Mouse (Mus musculus) heart, adult 18-20 months (tissue): ENCODE data around the gene Rprml. TPM values are rescaled to one million over a fixed set of nuclear protein-coding genes. Genes with fewer than 3 reads are reported as not detected.

Experiments used
- DNase-seq, 2 experiments: peaks; one replicate each; pipeline ENCODE4 v3.0.0; 2021 to 2022; ENCODE audit warnings: mixed read lengths in 1 of 2
- long read RNA-seq, 2 experiments: library from polyadenylated mRNA; stranded (forward); transcript quantifications; one replicate each; pipeline ENCODE4 v2.0.0; 2021
- total RNA-seq, 2 experiments: library from RNA; stranded (reverse); gene quantifications; 2 replicates each; pipeline ENCODE4 v1.2.3; 2021

Rprml gene
- not detected for total RNA-seq
- long read RNA-seq, experiment 1: 0 reads
- long read RNA-seq, experiment 2: 0 reads

GRCm38 (mm10) chr11:103649301-103649982, at the start of gene Rprml:
TSS of gene Rprml (plus strand) at chr11:103649570.
- DNase-seq: peak in 1 of 2 experiments; percentile 4

GRCm38 (mm10) chr11:103606611-103607010, 42.8 kb upstream of the Rprml start:
- no peak for DNase-seq

- DNase-seq: no peak
Measured at GRCm38 (mm10) chr11:103610772-103611171, 38.6 kb upstream of the Rprml start.

- no peak for DNase-seq
Measured at GRCm38 (mm10) chr11:103621040-103621439, 28.3 kb upstream of the Rprml start, which contains the start of gene Gm884. TSS of gene Gm884 (minus strand) at chr11:103621140.

- no peak for DNase-seq
Measured at GRCm38 (mm10) chr11:103627453-103627852, 21.9 kb upstream of the Rprml start.

GRCm38 (mm10) chr11:103634806-103635205, 14.6 kb upstream of the Rprml start:
- DNase-seq: no peak

- no peak for DNase-seq
Measured at GRCm38 (mm10) chr11:103635481-103635880, 13.9 kb upstream of the Rprml start.

GRCm38 (mm10) chr11:103636261-103636660, 13.1 kb upstream of the Rprml start:
- no peak for DNase-seq

- DNase-seq: no peak
Measured at GRCm38 (mm10) chr11:103638790-103639189, 10.6 kb upstream of the Rprml start, which contains the start of gene Lyzl6. TSS of gene Lyzl6 (minus strand) at chr11:103638890.

GRCm38 (mm10) chr11:103639407-103639946, 9.9 kb upstream of the Rprml start:
- peak; percentile 26 to 69 for DNase-seq

GRCm38 (mm10) chr11:103643211-103643610, 6.2 kb upstream of the Rprml start:
- no peak for DNase-seq

- peak; percentile 18 to 27 for DNase-seq
Measured at GRCm38 (mm10) chr11:103645731-103646130, 3.6 kb upstream of the Rprml start.

GRCm38 (mm10) chr11:103646301-103646700, 3.1 kb upstream of the Rprml start:
- DNase-seq: peak in 1 of 2 experiments; percentile 22

GRCm38 (mm10) chr11:103647921-103648620, 1.3 kb upstream of the Rprml start:
- no peak for DNase-seq

GRCm38 (mm10) chr11:103648656-103649055, 714 bp upstream of the Rprml start:
- no peak for DNase-seq

- DNase-seq: no peak
Measured at GRCm38 (mm10) chr11:103649983-103650493, 668 bp downstream of the Rprml start.

- DNase-seq: no peak
Measured at GRCm38 (mm10) chr11:103651426-103651825, 2.1 kb downstream of the Rprml start.

GRCm38 (mm10) chr11:103653359-103653965, 4.1 kb downstream of the Rprml start:
- DNase-seq: no peak

- peak; percentile 12 to 44 for DNase-seq
Measured at GRCm38 (mm10) chr11:103656520-103656919, 7.2 kb downstream of the Rprml start.

GRCm38 (mm10) chr11:103658189-103658588, 8.8 kb downstream of the Rprml start:
- no peak for DNase-seq

GRCm38 (mm10) chr11:103661863-103662262, 12.5 kb downstream of the Rprml start:
- DNase-seq: no peak

GRCm38 (mm10) chr11:103662546-103662945, 13.2 kb downstream of the Rprml start:
- DNase-seq: no peak
